Mouse (Mus musculus) layer of hippocampus, postnatal 25 days (tissue): Measurements from ENCODE around the gene Usp11. TPM values are rescaled to one million over a fixed set of nuclear protein-coding genes. Genes with fewer than 3 reads are reported as not detected.

Experiments
- total RNA-seq, 2 experiments: library from RNA; stranded (reverse); gene quantifications; 2 replicates each; pipeline ENCODE4 v1.2.3; 2021

The Usp11 gene
- total RNA-seq, 2 experiments from 2014 or later, result 104 TPM

Other genes starting within 250 kb of the Usp11 start
- gene Rgn, start 154.1 kb upstream of the Usp11 start, total RNA-seq, result under 1 TPM in 1 of 2 experiments, not detected in 1; 0.44 TPM
- gene Rbm10, start 86.4 kb upstream of the Usp11 start, total RNA-seq, result 10 to 100 TPM; 46.7 to 48.1 TPM
- 100 to 1,000 TPM; 152 to 186 TPM for gene Ndufb11, start 86.3 kb upstream of the Usp11 start, total RNA-seq
- 100 to 1,000 TPM; 365 to 398 TPM for gene Uba1, start 45.6 kb upstream of the Usp11 start, total RNA-seq
- gene Cdk16, start 16.0 kb upstream of the Usp11 start, total RNA-seq, result 100 to 1,000 TPM; 251 to 255 TPM
- 100 to 1,000 TPM; 187 to 192 TPM for gene Araf, start 93.9 kb downstream of the Usp11 start, total RNA-seq
- gene Timp1, start 166.3 kb downstream of the Usp11 start, total RNA-seq, result under 1 TPM; 0.34 to 0.47 TPM
- 100 to 1,000 TPM; 476 to 498 TPM for gene Syn1, start 217.1 kb downstream of the Usp11 start, total RNA-seq
- 10 to 100 TPM; 12.4 to 17.5 TPM for gene Cfp, start 227.6 kb downstream of the Usp11 start, total RNA-seq
- 10 to 100 TPM; 75.4 to 79.0 TPM for gene Elk1, start 246.7 kb downstream of the Usp11 start, total RNA-seq